Mouse (Mus musculus): Measurements from ENCODE around the gene Syk.

Syk gene

DNA sequence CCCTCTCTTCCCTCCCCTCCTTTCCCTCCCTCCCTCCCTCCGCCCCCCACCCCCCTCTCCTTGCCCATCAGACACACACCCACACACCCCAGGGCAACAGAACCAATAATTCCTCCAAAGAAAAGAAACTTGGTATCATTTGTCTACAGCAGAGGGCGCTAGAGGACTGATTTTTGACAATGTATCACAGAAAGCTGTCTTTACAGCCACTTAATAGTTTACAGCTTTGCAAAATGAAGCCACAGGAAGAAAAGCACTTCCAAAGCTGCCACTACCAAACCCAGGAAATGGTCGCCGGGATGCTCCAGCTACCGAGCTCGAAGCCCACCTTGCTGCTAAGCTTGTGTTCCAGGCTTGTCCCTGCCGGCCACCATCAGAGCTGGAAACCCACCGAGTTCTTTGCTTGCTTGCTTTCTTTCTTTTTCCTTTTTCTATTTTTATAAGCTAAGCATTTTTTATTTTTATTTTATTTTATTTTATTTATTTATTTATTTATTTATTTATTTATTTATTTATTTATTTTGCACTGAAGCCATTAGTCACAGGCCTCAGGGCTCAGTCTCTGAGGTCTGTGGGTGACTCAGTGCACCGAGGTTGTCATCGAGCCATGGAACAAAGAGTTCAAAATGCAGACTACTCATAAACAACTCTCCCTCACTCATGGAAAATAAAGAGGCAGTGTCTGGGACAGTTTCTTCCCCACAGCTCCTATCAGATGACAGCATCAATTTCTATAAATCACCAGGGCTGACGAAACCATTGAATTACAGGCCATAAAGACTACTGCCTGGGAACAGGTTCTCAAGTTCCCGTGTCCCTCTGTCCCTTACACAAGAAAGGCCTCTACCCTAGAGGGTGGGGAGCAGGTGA, 68.6 kb downstream of the Syk start:
- DNase-seq: peak in 1 of 2 experiments; percentile 50

- no peak for DNase-seq
Measured at GRCm38 (mm10) chr13:52652253-52652628, 69.3 kb downstream of the Syk start.

- peak; percentile 47 to 80 for DNase-seq
Measured at GRCm38 (mm10) chr13:52654081-52654829, 71.3 kb downstream of the Syk start.

- no peak for DNase-seq
Measured at GRCm38 (mm10) chr13:52654830-52655308, 71.9 kb downstream of the Syk start.

- no peak for DNase-seq
Measured at GRCm38 (mm10) chr13:52657966-52658365, 75.0 kb downstream of the Syk start.

- peak; percentile 65 to 78 for DNase-seq
Measured at GRCm38 (mm10) chr13:52658477-52658876, 75.5 kb downstream of the Syk start.

- no peak for DNase-seq
Measured at GRCm38 (mm10) chr13:52659171-52659665, 76.2 kb downstream of the Syk start.

GRCm38 (mm10) chr13:52669889-52670288, 86.9 kb downstream of the Syk start:
- DNase-seq: peak in 1 of 2 experiments; percentile 28

GRCm38 (mm10) chr13:52673272-52673671, 90.3 kb downstream of the Syk start:
- DNase-seq: peak; percentile 13 to 40

DNA sequence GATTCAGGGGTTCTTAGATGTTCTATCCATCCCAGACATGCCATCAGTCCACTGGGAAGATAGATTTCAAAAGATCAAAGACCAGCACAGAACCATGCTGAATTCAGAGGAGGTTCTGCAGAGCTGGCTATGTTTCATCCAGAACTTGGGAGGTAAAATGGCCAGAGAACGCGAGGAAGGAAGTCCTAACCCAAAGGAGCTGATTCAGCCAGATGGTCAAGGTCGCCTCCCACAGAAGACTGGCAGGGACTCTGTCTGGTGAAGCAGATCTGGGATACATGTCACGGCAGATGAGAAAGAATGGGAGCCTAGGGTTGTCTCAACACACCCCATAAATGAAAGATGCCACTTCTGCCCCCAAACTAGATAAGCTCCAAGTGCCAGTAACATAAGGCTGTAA, 90.9 kb downstream of the Syk start:
- no peak for DNase-seq

- DNase-seq: no peak
Measured at GRCm38 (mm10) chr13:52674839-52675238, 91.9 kb downstream of the Syk start.

DNA sequence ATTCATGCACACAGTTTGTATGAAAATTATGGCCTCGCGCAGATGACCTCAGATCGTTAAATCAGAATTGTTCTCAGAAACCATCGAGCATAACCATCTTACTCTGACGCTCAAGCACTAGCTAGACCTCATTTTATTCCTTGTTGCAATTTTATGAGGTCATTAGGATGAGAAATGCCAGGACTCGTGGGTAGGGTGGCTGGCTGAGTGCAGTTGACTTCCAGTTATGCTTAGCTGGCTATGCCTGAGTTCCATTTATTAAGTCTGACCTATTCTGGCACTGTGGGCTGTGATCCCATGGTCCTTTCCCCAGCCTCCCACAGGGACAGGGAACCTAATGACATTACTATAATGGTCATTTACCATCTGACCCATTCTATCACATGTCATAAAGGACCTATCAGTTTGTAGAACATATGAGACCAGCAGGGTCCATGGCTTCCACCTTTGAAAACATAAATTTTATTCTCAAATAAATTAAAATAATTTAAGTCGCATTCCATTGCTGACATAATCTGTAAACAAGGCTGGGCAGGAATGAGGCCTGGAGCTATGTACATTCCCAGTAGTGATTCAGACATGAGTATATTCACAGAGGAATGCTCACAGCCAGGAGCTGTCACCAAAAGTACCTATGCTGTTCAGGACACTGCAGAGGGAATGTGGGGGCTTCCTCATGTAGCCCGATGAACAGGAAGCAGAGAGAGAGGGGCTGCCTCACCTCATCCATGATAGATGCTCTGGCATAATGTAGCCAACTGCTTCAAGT, 92.7 kb downstream of the Syk start:
- no peak for DNase-seq

- DNase-seq: no peak
Measured at GRCm38 (mm10) chr13:52676671-52677445, 93.9 kb downstream of the Syk start.

GRCm38 (mm10) chr13:52679906-52680305, 96.9 kb downstream of the Syk start:
- no peak for DNase-seq

DNA sequence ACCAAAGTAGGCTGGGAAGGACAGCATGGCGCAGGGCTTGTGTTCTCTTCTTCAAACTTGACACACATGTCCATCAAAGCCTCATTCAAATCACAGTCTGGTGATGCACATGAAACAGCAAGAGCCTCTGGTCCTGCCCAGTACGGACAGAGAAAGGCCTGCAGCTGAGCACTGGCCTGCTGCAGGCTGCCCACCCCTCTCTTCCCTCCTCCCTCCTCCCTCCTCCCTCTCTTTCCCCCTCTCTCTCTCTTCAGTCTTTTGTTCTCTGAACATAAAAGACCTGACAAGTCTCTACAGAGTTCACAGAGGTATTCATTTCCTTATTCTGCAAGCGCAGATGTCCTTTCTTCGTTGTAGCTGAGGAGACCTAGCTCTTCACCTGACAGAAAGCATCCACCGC, 99.1 kb downstream of the Syk start:
- DNase-seq: no peak

- no peak for DNase-seq
Measured at GRCm38 (mm10) chr13:52690425-52690824, 107.5 kb downstream of the Syk start.

DNA sequence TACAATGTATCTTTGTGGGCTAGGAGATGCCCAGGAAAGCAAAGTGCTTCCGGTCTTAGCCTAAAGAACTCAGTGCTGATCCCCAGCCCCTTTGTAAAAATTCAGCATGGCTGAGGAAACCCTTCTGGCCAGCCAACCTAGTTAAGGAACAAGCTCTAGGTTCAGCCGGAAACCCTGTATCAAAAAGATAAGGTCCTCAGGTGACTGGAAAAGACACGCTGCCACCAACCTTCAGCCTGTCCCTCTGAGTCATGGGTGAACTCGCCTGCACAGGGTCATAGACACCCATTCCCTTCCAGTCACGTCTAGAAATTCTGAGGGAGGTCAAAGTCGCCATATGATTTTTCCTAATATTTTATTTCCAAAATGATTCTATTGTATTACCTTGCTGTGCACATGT, 109.3 kb downstream of the Syk start:
- no peak for DNase-seq

GRCm38 (mm10) chr13:52694857-52695256, 111.9 kb downstream of the Syk start:
- DNase-seq: no peak

Measured in lung, postnatal 4 days (tissue).